In genomic region chr7:126376903-126377277, GRCm38 (mm10) we compare ENCODE assay signal across 8 mouse cellular contexts. TPM values are rescaled to one million over a fixed set of nuclear protein-coding genes. Genes with fewer than 3 reads are reported as not detected.
DNase-seq lines count a peak whose midpoint lies in the region; ATAC-seq and TF ChIP-seq lines count a peak whose summit lies in the region.

No protein-coding gene starts in this region.

- H3K9ac ChIP-seq in forebrain, embryonic 16.5 days (replicated peaks; ENCODE audit: low read depth, low read length), result peak overlapping the region; percentile 59
- peak overlapping the region; percentile 92 for H3K9ac ChIP-seq in limb, embryonic 15.5 days

- peak; percentile 28 for DNase-seq in left cerebral cortex, postnatal 4 days
- DNase-seq in left cerebral cortex, postnatal 25 days (ENCODE audit: low spot score in 2 of 2), result no peak
- peak; percentile 16 for DNase-seq in c-Kit-negative CD71-positive TER-119-positive erythroid progenitor cells, embryonic 14.5 days (ENCODE audit: low read depth, low spot score)
- DNase-seq in spleen, postnatal 36 days (ENCODE audit: low spot score in 2 of 2), result no peak
- DNase-seq in left cerebral cortex, adult 18-20 months (ENCODE audit: low spot score in 2 of 2), result no peak

- no peak for TF ChIP-seq POLR2A in olfactory bulb, adult 2 months (IDR thresholded peaks at IDR 0.05; ENCODE audit: insufficient read depth, low read depth, low read length)

- H3K4me2 ChIP-seq in forebrain, embryonic 16.5 days (ENCODE audit: low read length), result peak overlapping the region; percentile 64
- peak overlapping the region; percentile 98 for H3K4me2 ChIP-seq in limb, embryonic 15.5 days

- intact Hi-C loops in left cerebral cortex, postnatal 4 days (cut with DNase I), result loop anchor here (5.0 kb wide), 1 partner anchor 115 kb away; no protein-coding TSS in a partner anchor
- intact Hi-C loops in left cerebral cortex, postnatal 25 days (cut with DNase I), result loop anchor here (5.0 kb wide), 1 partner anchor 115 kb away; no protein-coding TSS in a partner anchor

- 1% methylated on average over 27 of the region's 27 CpGs for WGBS in forebrain, embryonic 16.5 days
- WGBS in limb, embryonic 15.5 days, result 1% methylated on average over 27 of the region's 27 CpGs
- WGBS in olfactory bulb, adult 2 months, result under 1% methylated on average over 27 of the region's 27 CpGs

- peaks cover 5% of the 10 kb centered on the region for H3K36me3 ChIP-seq in forebrain, embryonic 16.5 days (ENCODE audit: control insufficient read depth, insufficient read depth)
- H3K36me3 ChIP-seq in limb, embryonic 15.5 days, result peaks cover 30% of the 10 kb centered on the region

- ATAC-seq in forebrain, embryonic 16.5 days, result peak; percentile 76
- ATAC-seq in limb, embryonic 15.5 days (ENCODE audit: insufficient number of reproducible peaks, low FRiP score, low TSS enrichment, low read depth), result peak; percentile 52; the same call in 1 of the 2 replicates

- no peaks in the 10 kb centered on the region for H3K9me3 ChIP-seq in forebrain, embryonic 16.5 days (ENCODE audit: control insufficient read depth, low read length)
- no peaks in the 10 kb centered on the region for H3K9me3 ChIP-seq in limb, embryonic 15.5 days

- no peak for TF ChIP-seq CTCF in olfactory bulb, adult 2 months (IDR thresholded peaks at IDR 0.05; ENCODE audit: insufficient read depth, low read depth, low read length)

- peaks cover 25% of the 10 kb centered on the region for H3K4me1 ChIP-seq in forebrain, embryonic 16.5 days (replicated peaks; ENCODE audit: control insufficient read depth, insufficient read depth, low read length)
- peaks cover 13% of the 10 kb centered on the region for H3K4me1 ChIP-seq in limb, embryonic 15.5 days
- peaks cover 4% of the 10 kb centered on the region for H3K4me1 ChIP-seq in olfactory bulb, adult 2 months (ENCODE audit: control insufficient read depth, insufficient read depth, low read length)

- H3K27ac ChIP-seq in forebrain, embryonic 16.5 days (ENCODE audit: low read length), result no peak overlapping the region
- 0 out of 2 replicates have a peak overlapping the region, but pooled peaks have one; percentile 50 for H3K27ac ChIP-seq in limb, embryonic 15.5 days
- H3K27ac ChIP-seq in olfactory bulb, adult 2 months (ENCODE audit: insufficient read depth, low read depth, low read length), result 0 out of 2 replicates have a peak overlapping the region, but pooled peaks have one; percentile 10

- H3K27me3 ChIP-seq in forebrain, embryonic 16.5 days (replicated peaks; ENCODE audit: control insufficient read depth, insufficient read depth, low read length), result no peaks in the 10 kb centered on the region
- H3K27me3 ChIP-seq in limb, embryonic 15.5 days, result no peaks in the 10 kb centered on the region

- peak overlapping the region; percentile 53 for H3K4me3 ChIP-seq in forebrain, embryonic 16.5 days (replicated peaks; ENCODE audit: low read length)
- peak overlapping the region; percentile 88 for H3K4me3 ChIP-seq in limb, embryonic 15.5 days
- peak overlapping the region; percentile 74 for H3K4me3 ChIP-seq in olfactory bulb, adult 2 months (ENCODE audit: insufficient read depth, low read depth, low read length)

RNA-seq across cellular contexts. Expression of gene Spns1, which starts 0.4 kb away (rescaled TPM):
- 10 to 100 TPM; 82.4 to 83.9 TPM for total RNA-seq in left cerebral cortex, postnatal 4 days (2021)
- total RNA-seq in left cerebral cortex, postnatal 25 days (2021), result 10 to 100 TPM; 87.9 to 97.7 TPM
- polyA plus RNA-seq in forebrain, embryonic 16.5 days (2015; fragmentation: Nextera tagmentation; extraction: Ambion mirVana), result 75.5 and 80.1 TPM in 2 replicates
- 55.2 and 57.9 TPM in 2 replicates for polyA plus RNA-seq in limb, embryonic 15.5 days (2015; fragmentation: Nextera tagmentation; extraction: Ambion mirVana)
- polyA plus RNA-seq in olfactory bulb, adult 2 months (2012; ENCODE audit: insufficient read depth, insufficient read length, low replicate concordance, missing spikeins), result not detected in 2 replicates
- 10 to 100 TPM; 84.7 to 85.3 TPM for total RNA-seq in left cerebral cortex, adult 18-20 months (2021)

RNA-seq across cellular contexts. Expression of gene Lat, which starts 7.5 kb away (rescaled TPM):
- 1 to 10 TPM; 1.5 to 2.1 TPM for total RNA-seq in left cerebral cortex, postnatal 4 days (2021)
- total RNA-seq in left cerebral cortex, postnatal 25 days (2021), result under 1 TPM; 0.64 to 0.76 TPM
- 0.77 and 0.98 TPM in 2 replicates for polyA plus RNA-seq in forebrain, embryonic 16.5 days (2015; fragmentation: Nextera tagmentation; extraction: Ambion mirVana)
- 1.8 and 3.4 TPM in 2 replicates for polyA plus RNA-seq in limb, embryonic 15.5 days (2015; fragmentation: Nextera tagmentation; extraction: Ambion mirVana)
- 430 and 536 TPM in 2 replicates for polyA plus RNA-seq in olfactory bulb, adult 2 months (2012; ENCODE audit: insufficient read depth, insufficient read length, low replicate concordance, missing spikeins)
- total RNA-seq in left cerebral cortex, adult 18-20 months (2021), result 1 to 10 TPM; 1.5 to 1.7 TPM

RNA-seq across cellular contexts. Expression of gene Nfatc2ip, which starts 19.6 kb away (rescaled TPM):
- 10 to 100 TPM in 1 of 2 experiments, 1 to 10 TPM in 1; 8.4 to 10.4 TPM for total RNA-seq in left cerebral cortex, postnatal 4 days (2021)
- 1 to 10 TPM; 5.4 to 6.5 TPM for total RNA-seq in left cerebral cortex, postnatal 25 days (2021)
- 2.6 and 2.9 TPM in 2 replicates for polyA plus RNA-seq in forebrain, embryonic 16.5 days (2015; fragmentation: Nextera tagmentation; extraction: Ambion mirVana)
- polyA plus RNA-seq in limb, embryonic 15.5 days (2015; fragmentation: Nextera tagmentation; extraction: Ambion mirVana), result 2.0 and 2.2 TPM in 2 replicates
- not detected in 2 replicates for polyA plus RNA-seq in olfactory bulb, adult 2 months (2012; ENCODE audit: insufficient read depth, insufficient read length, low replicate concordance, missing spikeins)
- 1 to 10 TPM; 4.5 to 5.8 TPM for total RNA-seq in left cerebral cortex, adult 18-20 months (2021)

RNA-seq across cellular contexts. Expression of gene Cd19, which starts 37.8 kb away (rescaled TPM):
- total RNA-seq in left cerebral cortex, postnatal 4 days (2021), result under 1 TPM; 0.16 to 0.32 TPM
- not detected for total RNA-seq in left cerebral cortex, postnatal 25 days (2021)
- not detected in 2 replicates for polyA plus RNA-seq in forebrain, embryonic 16.5 days (2015; fragmentation: Nextera tagmentation; extraction: Ambion mirVana)
- polyA plus RNA-seq in limb, embryonic 15.5 days (2015; fragmentation: Nextera tagmentation; extraction: Ambion mirVana), result 0.13 and 0.48 TPM in 2 replicates
- not detected in 2 replicates for polyA plus RNA-seq in olfactory bulb, adult 2 months (2012; ENCODE audit: insufficient read depth, insufficient read length, low replicate concordance, missing spikeins)
- total RNA-seq in left cerebral cortex, adult 18-20 months (2021), result not detected

RNA-seq across cellular contexts. Expression of gene Rabep2, which starts 51.7 kb away (rescaled TPM):
- 10 to 100 TPM; 18.6 to 19.9 TPM for total RNA-seq in left cerebral cortex, postnatal 4 days (2021)
- total RNA-seq in left cerebral cortex, postnatal 25 days (2021), result 10 to 100 TPM; 10.8 to 14.4 TPM
- polyA plus RNA-seq in forebrain, embryonic 16.5 days (2015; fragmentation: Nextera tagmentation; extraction: Ambion mirVana), result 24.4 and 26.5 TPM in 2 replicates
- 39.3 and 39.4 TPM in 2 replicates for polyA plus RNA-seq in limb, embryonic 15.5 days (2015; fragmentation: Nextera tagmentation; extraction: Ambion mirVana)
- polyA plus RNA-seq in olfactory bulb, adult 2 months (2012; ENCODE audit: insufficient read depth, insufficient read length, low replicate concordance, missing spikeins), result not detected in 2 replicates
- total RNA-seq in left cerebral cortex, adult 18-20 months (2021), result 10 to 100 TPM; 14.0 to 14.6 TPM

Comparison
In these comparisons a context has a peak if more than half of its experiments do, and no peak if none do; other contexts are left out.
1. DNase-seq: peak in left cerebral cortex, postnatal 4 days (single experiment) and c-Kit-negative CD71-positive TER-119-positive erythroid progenitor cells, embryonic 14.5 days (single experiment); none in left cerebral cortex, postnatal 25 days (0 of 2), spleen, postnatal 36 days (0 of 2) and left cerebral cortex, adult 18-20 months (0 of 2).
2. Peak in every context shown above with its lines, with median percentiles within 50 percentile points of each other: H3K4me3 ChIP-seq.